In genomic region chr14:20565256-20566021, GRCm38 (mm10) we compare ENCODE assay signal across 20 mouse cellular contexts. TPM values are rescaled to one million over a fixed set of nuclear protein-coding genes. Genes with fewer than 3 reads are reported as not detected.
A peak's percentile ranks its signal among the peaks of the same experiment; 100 is the strongest.
DNase-seq lines count a peak whose midpoint lies in the region; ATAC-seq and TF ChIP-seq lines count a peak whose summit lies in the region.
"Had no signal": no experiment of that assay in that cellular context is flagged by ENCODE, and none has a peak within 500 bp of the region (broad histone marks: within the 10 kb centered on the region; RNA-seq: fewer than 3 reads in every experiment).

No protein-coding gene starts in this region.

- peaks cover 15% of the 10 kb centered on the region; the same call in 1 of the 2 replicates for H3K36me3 ChIP-seq in lung, postnatal 0 days (ENCODE audit: insufficient read depth, low read length)

- no peaks in the 10 kb centered on the region for H3K27me3 ChIP-seq in lung, postnatal 0 days (replicated peaks; ENCODE audit: insufficient read depth, low read length)
- H3K27me3 ChIP-seq: forebrain, embryonic 12.5 days; heart, embryonic 15.5 days; midbrain, embryonic 13.5 days had no signal

- no peak overlapping the region for H3K27ac ChIP-seq in lung, postnatal 0 days (ENCODE audit: low read length)
- H3K27ac ChIP-seq: forebrain, embryonic 12.5 days; heart, adult 2 months; heart, embryonic 15.5 days; hindbrain, embryonic 10.5 days; hindbrain, postnatal 0 days; kidney, postnatal 0 days; left cerebral cortex, adult 2 months; midbrain, embryonic 13.5 days had no signal

- no peak for ATAC-seq in lung, postnatal 0 days
- peak; percentile 91 for ATAC-seq in megakaryocyte progenitor cell, adult 5-6 weeks (replicated peaks; ENCODE audit: poor library complexity)
- ATAC-seq: hindbrain, postnatal 0 days; midbrain, embryonic 13.5 days had no signal

- DNase-seq in lung, postnatal 0 days (ENCODE audit: low spot score) = peak; percentile 29
- DNase-seq in lung, postnatal 36 days = no peak
- DNase-seq in c-Kit-positive CD71-negative TER-119-negative erythroid progenitor cells, embryonic 14.5 days (ENCODE audit: low read depth) = peak; percentile 50
- DNase-seq in adrenal gland, postnatal 10 days = no peak
- DNase-seq in layer of hippocampus, postnatal 25 days (ENCODE audit: extremely low spot score in 1 of 2, low spot score in 1 of 2) = no peak
- no peak for DNase-seq in adrenal gland, adult 18-20 months (ENCODE audit: low spot score in 2 of 2)
- DNase-seq: cerebellum, adult 9-10 months; heart, adult 2 months; kidney, adult 11 months; left cerebral cortex, postnatal 4 days; spleen, adult 18-20 months had no signal

- no peak for TF ChIP-seq CTCF in lung, postnatal 0 days (IDR thresholded peaks at IDR 0.05)

- WGBS in lung, postnatal 0 days = 44% methylated on average over 9 of the region's 9 CpGs

- H3K9me3 ChIP-seq in lung, postnatal 0 days (ENCODE audit: low read length) = no peaks in the 10 kb centered on the region
- H3K9me3 ChIP-seq: forebrain, embryonic 12.5 days; heart, embryonic 15.5 days; hindbrain, embryonic 10.5 days; midbrain, embryonic 13.5 days had no signal

- H3K9ac ChIP-seq in lung, postnatal 0 days (replicated peaks; ENCODE audit: low read depth) = no peak overlapping the region
- H3K9ac ChIP-seq: forebrain, embryonic 12.5 days; heart, embryonic 15.5 days; midbrain, embryonic 13.5 days had no signal

- no peak overlapping the region for H3K4me3 ChIP-seq in lung, postnatal 0 days (ENCODE audit: low read depth, low read length)
- H3K4me3 ChIP-seq: forebrain, embryonic 12.5 days; heart, adult 2 months; heart, embryonic 15.5 days; hindbrain, embryonic 10.5 days; left cerebral cortex, adult 2 months; midbrain, embryonic 13.5 days; myocyte had no signal

- H3K4me1 ChIP-seq in lung, postnatal 0 days (ENCODE audit: insufficient read depth, low read depth, low read length) = no peaks in the 10 kb centered on the region
- H3K4me1 ChIP-seq: forebrain, embryonic 12.5 days; heart, embryonic 15.5 days; hindbrain, embryonic 10.5 days; midbrain, embryonic 13.5 days had no signal

- TF ChIP-seq EP300 in lung, postnatal 0 days (IDR thresholded peaks at IDR 0.05) = no peak

- no peak overlapping the region for H3K4me2 ChIP-seq in lung, postnatal 0 days (replicated peaks; ENCODE audit: low read depth, low read length)
- H3K4me2 ChIP-seq: forebrain, embryonic 12.5 days; heart, embryonic 15.5 days; midbrain, embryonic 13.5 days had no signal

RNA-seq across cellular contexts. Expression of gene Ppp3cb, which starts 19.1 kb away (rescaled TPM):
- polyA plus RNA-seq in lung, postnatal 0 days (2015; fragmentation: Nextera tagmentation; extraction: Ambion mirVana) = 24.2 and 26.6 TPM in 2 replicates
- total RNA-seq in megakaryocyte progenitor cell, adult 5-6 weeks (2015) = 166 and 169 TPM in 2 replicates
- total RNA-seq in megakaryocyte progenitor cell, adult 5-6 weeks (2017) = 56.9 and 68.0 TPM in 2 replicates
- 10 to 100 TPM; 65.9 to 86.4 TPM for total RNA-seq in adrenal gland, postnatal 10 days (2021)
- 100 to 1,000 TPM; 319 to 324 TPM for total RNA-seq in layer of hippocampus, postnatal 25 days (2021)
- total RNA-seq in adrenal gland, adult 18-20 months (2021) = 10 to 100 TPM; 60.5 to 61.1 TPM

Comparison
In these comparisons a context has a peak if more than half of its experiments do, and no peak if none do; other contexts are left out.
1. DNase-seq: peak in lung, postnatal 0 days (single experiment) and c-Kit-positive CD71-negative TER-119-negative erythroid progenitor cells, embryonic 14.5 days (single experiment); none in lung, postnatal 36 days (single experiment), adrenal gland, postnatal 10 days (single experiment), layer of hippocampus, postnatal 25 days (0 of 2) and adrenal gland, adult 18-20 months (0 of 2).